Mouse (Mus musculus) forebrain, postnatal 0 days (tissue): ENCODE results near the gene Ints6l. TPM values are rescaled to one million over a fixed set of nuclear protein-coding genes. Genes with fewer than 3 reads are reported as not detected.

ENCODE experiments used
- ATAC-seq: fragments of 200-750 bp; cut with Nextera tagmentation; 2 replicates; pipeline ENCODE4 v1.8.0; 2017; ENCODE audit warnings: mild to moderate bottlenecking, moderate library complexity
- DNase-seq: peaks from one replicate; pipeline ENCODE4 v3.0.0-alpha.2; 2015
- H3K27ac ChIP-seq: fragments of 300-500 bp; sonication (generic); 2 replicates; pipeline ENCODE4 v1.5.1; 2014; ENCODE audit warnings: low read depth, mild to moderate bottlenecking, antibody characterized with exemption, low read length, moderate library complexity, mixed read lengths
- H3K27me3 ChIP-seq: fragments of 300-500 bp; sonication (generic); 2 replicates; pipeline ENCODE4 v1.6.1; 2014; ENCODE audit warnings: mild to moderate bottlenecking, low read length, mixed read lengths; ENCODE audit not compliant: insufficient read depth
- H3K36me3 ChIP-seq: fragments of 300-500 bp; sonication (generic); 2 replicates; pipeline ENCODE4 v1.6.1; 2014; ENCODE audit warnings: mild to moderate bottlenecking, moderate library complexity; ENCODE audit not compliant: insufficient read depth
- H3K4me1 ChIP-seq: fragments of 300-500 bp; sonication (generic); 2 replicates; pipeline ENCODE4 v1.6.1; 2014; ENCODE audit warnings: antibody characterized with exemption; ENCODE audit not compliant: insufficient read depth
- H3K4me2 ChIP-seq: fragments of 300-500 bp; sonication (generic); 2 replicates; pipeline ENCODE4 v1.6.1; 2014; ENCODE audit warnings: low read depth, mild to moderate bottlenecking, moderate library complexity
- H3K4me3 ChIP-seq: fragments of 300-500 bp; sonication (generic); 2 replicates; pipeline ENCODE4 v1.5.1; 2014; ENCODE audit warnings: low read depth, low read length, mixed read lengths
- H3K9ac ChIP-seq: fragments of 300-500 bp; sonication (generic); 2 replicates; pipeline ENCODE4 v1.6.1; 2014; ENCODE audit warnings: mild to moderate bottlenecking
- H3K9me3 ChIP-seq: fragments of 300-500 bp; sonication (generic); 2 replicates; pipeline ENCODE4 v1.6.1; 2016; ENCODE audit warnings: low read length
- CTCF ChIP-seq: sonication (generic); IDR thresholded peaks from 2 replicates; pipeline ENCODE4 v1.5.1; 2016; ENCODE audit warnings: antibody characterized with exemption, control low read depth, low read depth
- WGBS: fragments of 180-500 bp; shearing (Covaris S2); extraction: QIAGEN DNeasy Blood & Tissue Kit; methylation state at CpG from one replicate; pipeline ENCODE4 v1.1.7; 2014; 5-methylcytosine and 5-hydroxymethylcytosine counted together
- polyA plus RNA-seq: library from polyadenylated mRNA; unstranded; fragments of >200 nt; fragmentation: Nextera tagmentation; extraction: Ambion mirVana; gene quantifications from 2 replicates; pipeline ENCODE4 v1.2.1, GENCODE M21; 2015
- total RNA-seq: library from RNA; depleted of rRNA; stranded (reverse); fragments of >200 nt; gene quantifications from 2 replicates; pipeline ENCODE4 v1.2.3, GENCODE M21; 2014; rRNA removed

The Ints6l gene
- total and polyA plus RNA-seq, 2 experiments from 2014 or later: 10.1 to 33.7 TPM

GRCm38 (mm10) chrX:56531266-56531665 lies 76.6 kb downstream of the Ints6l start:
- ATAC-seq (peak; percentile 77), DNase-seq (peak; percentile 59)
- Histone ChIP-seq H3K9me3 (no peaks in the 10 kb centered on the region), H3K9ac (no peak overlapping the region), H3K4me3 (no peak overlapping the region), H3K27me3 (no peaks in the 10 kb centered on the region), H3K36me3 (no peaks in the 10 kb centered on the region), H3K4me2 (no peak overlapping the region), H3K4me1 (no peaks in the 10 kb centered on the region), H3K27ac (no peak overlapping the region)
- peak; percentile 67 for TF ChIP-seq CTCF
- WGBS: 22% methylated on average over 3 of the region's 3 CpGs

GRCm38 (mm10) chrX:56537162-56537561 lies 82.5 kb downstream of the Ints6l start:
- peak; percentile 74 for TF ChIP-seq CTCF
- H3K9ac ChIP-seq: no peak overlapping the region
- H3K4me2 ChIP-seq: no peak overlapping the region
- ATAC-seq (peak; percentile 68; the same call in 1 of the 2 replicates), DNase-seq (peak; percentile 61)
- no peaks in the 10 kb centered on the region for H3K27me3 ChIP-seq
- H3K4me1 ChIP-seq: no peaks in the 10 kb centered on the region
- 56% methylated on average over 4 of the region's 4 CpGs for WGBS
- no peaks in the 10 kb centered on the region for H3K36me3 ChIP-seq
- no peaks in the 10 kb centered on the region for H3K9me3 ChIP-seq
- no peak overlapping the region for H3K27ac ChIP-seq
- H3K4me3 ChIP-seq: no peak overlapping the region

- no peak for ATAC-seq
- DNase-seq: no peak
- no peak within 1 kb of the TSS for H3K4me2 ChIP-seq
- H3K9me3 ChIP-seq: no peaks in the 10 kb centered on the region
- no peaks in the 10 kb centered on the region for H3K4me1 ChIP-seq
- WGBS: 87% methylated on average over 7 of the region's 7 CpGs
- no peak within 1 kb of the TSS for H3K27ac ChIP-seq
- H3K4me3 ChIP-seq: no peak within 1 kb of the TSS
- H3K27me3 ChIP-seq: no peaks in the 10 kb centered on the region
- no peak for TF ChIP-seq CTCF
- H3K36me3 ChIP-seq: no peaks in the 10 kb centered on the region
- no peak within 1 kb of the TSS for H3K9ac ChIP-seq
Observed at GRCm38 (mm10) chrX:56549506-56549905, 94.8 kb downstream of the Ints6l start, which contains the start of gene Gm648. TSS of gene Gm648 (minus strand) at chrX:56549606.

DNA sequence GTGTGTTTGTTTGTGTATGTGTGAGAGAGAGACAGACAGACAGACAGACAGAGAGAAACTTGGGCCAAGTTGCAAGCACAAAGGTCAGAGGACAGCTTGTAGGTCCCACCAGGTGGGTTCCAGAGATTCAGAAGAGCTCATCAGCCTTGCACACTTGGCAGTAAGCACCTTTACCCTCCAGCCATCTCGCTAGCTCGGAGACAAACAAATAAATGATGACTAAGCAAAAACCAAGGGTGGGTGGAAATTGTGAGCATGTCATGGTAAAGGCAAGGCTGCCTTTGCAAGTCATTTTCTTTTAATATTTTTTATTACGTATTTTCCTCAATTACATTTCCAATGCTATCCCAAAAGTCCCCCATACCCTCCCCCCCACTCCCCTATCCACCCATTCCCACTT lies 98.9 kb downstream of the Ints6l start:
- ATAC-seq (no peak), DNase-seq (no peak)
- no peaks in the 10 kb centered on the region for H3K27me3 ChIP-seq
- no peaks in the 10 kb centered on the region for H3K4me1 ChIP-seq
- no peak overlapping the region for H3K4me3 ChIP-seq
- H3K27ac ChIP-seq: no peak overlapping the region
- H3K9me3 ChIP-seq: no peaks in the 10 kb centered on the region
- H3K36me3 ChIP-seq: no peaks in the 10 kb centered on the region
- H3K4me2 ChIP-seq: no peak overlapping the region
- no peak for TF ChIP-seq CTCF
- no peak overlapping the region for H3K9ac ChIP-seq
- 84% methylated on average over 3 of the region's 3 CpGs for WGBS

Other genes with a start within 250 kb of the Ints6l start
- not detected in 2 replicates for gene Gm773, start 242.0 kb upstream of the Ints6l start, total RNA-seq
- not detected in 2 replicates for gene Gm773, start 242.0 kb upstream of the Ints6l start, polyA plus RNA-seq
- gene Zfp449, start 108.5 kb upstream of the Ints6l start, total RNA-seq: 7.2 and 7.7 TPM in 2 replicates
- 1.3 and 2.8 TPM in 2 replicates for gene Zfp449, start 108.5 kb upstream of the Ints6l start, polyA plus RNA-seq
- gene Smim10l2a, start 80.3 kb upstream of the Ints6l start, total RNA-seq: 53.6 and 54.6 TPM in 2 replicates
- 29.9 and 40.2 TPM in 2 replicates for gene Smim10l2a, start 80.3 kb upstream of the Ints6l start, polyA plus RNA-seq
- not detected in 2 replicates for gene Gm2174, start 6.9 kb upstream of the Ints6l start, total RNA-seq
- 0.57 and 1.6 TPM in 2 replicates for gene Gm2174, start 6.9 kb upstream of the Ints6l start, polyA plus RNA-seq
- not detected in 2 replicates for gene Gm10477, start 69.9 kb downstream of the Ints6l start, total RNA-seq
- not detected in 2 replicates for gene Gm10477, start 69.9 kb downstream of the Ints6l start, polyA plus RNA-seq
- not detected in 2 replicates for gene Gm648, start 94.7 kb downstream of the Ints6l start, total RNA-seq
- gene Gm648, start 94.7 kb downstream of the Ints6l start, polyA plus RNA-seq: 0.28 TPM in 1 of 2 replicates, not detected in the other
- gene Mmgt1, start 143.2 kb downstream of the Ints6l start, total RNA-seq: 59.4 and 71.8 TPM in 2 replicates
- gene Mmgt1, start 143.2 kb downstream of the Ints6l start, polyA plus RNA-seq: 31.5 and 36.3 TPM in 2 replicates
- 76.4 and 98.7 TPM in 2 replicates for gene Slc9a6, start 154.9 kb downstream of the Ints6l start, total RNA-seq
- 35.1 and 52.5 TPM in 2 replicates for gene Slc9a6, start 154.9 kb downstream of the Ints6l start, polyA plus RNA-seq